Mouse (Mus musculus): Measurements from ENCODE around the gene Lect2.

Lect2 gene

DNA sequence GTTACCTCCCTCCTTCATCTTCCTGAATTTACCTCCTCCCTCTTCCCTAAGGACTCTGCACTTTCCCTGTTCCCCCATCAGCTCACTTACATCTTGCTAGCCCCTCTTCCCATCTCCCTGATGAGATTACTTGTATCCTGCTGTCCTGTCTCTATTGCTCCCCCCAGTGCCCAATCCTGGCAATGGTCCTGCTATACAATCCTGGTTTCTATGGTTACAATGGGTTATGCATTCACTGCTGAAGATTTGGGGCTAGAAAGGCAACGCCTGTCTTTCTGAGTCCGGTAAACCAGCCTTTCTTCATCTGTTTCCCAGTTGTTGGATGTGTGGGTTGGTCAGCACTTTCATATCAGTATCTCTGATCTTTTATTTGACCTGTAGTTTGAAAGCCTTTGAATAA lies 6.1 kb upstream of the Lect2 start:
- DNase-seq: no peak

DNA sequence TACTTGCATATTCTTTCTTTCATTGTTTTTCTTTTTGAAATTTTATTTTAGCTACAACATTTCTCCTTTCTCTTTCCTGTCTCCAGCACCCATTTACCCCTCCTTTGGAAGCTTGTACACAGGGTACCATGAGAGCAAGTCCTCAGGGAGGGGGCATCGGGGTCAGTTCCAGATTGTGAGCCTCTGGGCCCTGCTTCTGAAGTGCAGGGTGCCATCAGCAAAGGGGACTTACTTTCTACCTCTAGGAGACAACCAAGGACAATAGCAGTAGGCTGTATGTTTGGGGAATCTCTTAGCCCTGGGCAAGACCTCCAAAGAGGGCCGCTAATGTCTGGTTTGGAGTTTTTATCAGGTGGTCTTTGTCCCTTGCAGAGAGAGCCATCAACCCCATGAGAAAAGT lies 5.6 kb upstream of the Lect2 start:
- DNase-seq: no peak

DNA sequence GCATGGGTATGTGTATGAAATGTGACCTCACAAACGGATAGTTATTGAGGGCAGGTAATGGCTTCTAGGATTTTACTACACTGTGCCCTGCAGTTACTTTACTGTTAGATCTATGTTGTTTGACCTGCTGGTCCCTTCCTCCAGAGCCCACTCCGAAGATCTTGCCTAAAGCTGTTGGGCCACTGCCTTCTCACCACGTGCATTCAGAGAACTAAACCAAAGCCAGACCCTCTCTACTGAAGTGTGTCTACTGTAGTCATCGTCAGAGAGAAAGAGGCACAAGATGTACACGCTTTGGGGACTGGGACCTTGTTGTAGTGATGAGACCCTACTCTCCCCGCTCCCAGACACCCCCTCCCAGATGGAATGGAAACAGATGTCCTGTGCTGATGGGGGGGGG lies 3.4 kb upstream of the Lect2 start:
- DNase-seq: no peak

- DNase-seq: no peak
Measured at GRCm38 (mm10) chr13:56550574-56550973, 2.3 kb upstream of the Lect2 start.

- no peak for DNase-seq
Measured at GRCm38 (mm10) chr13:56549364-56549763, 1.1 kb upstream of the Lect2 start.

- no peak for DNase-seq
Measured at GRCm38 (mm10) chr13:56544956-56545355, 3.3 kb downstream of the Lect2 start.

GRCm38 (mm10) chr13:56543805-56544204 lies 4.5 kb downstream of the Lect2 start:
- no peak for DNase-seq

- peak; percentile 44 for DNase-seq
Measured at GRCm38 (mm10) chr13:56539846-56540245, 8.5 kb downstream of the Lect2 start.

DNA sequence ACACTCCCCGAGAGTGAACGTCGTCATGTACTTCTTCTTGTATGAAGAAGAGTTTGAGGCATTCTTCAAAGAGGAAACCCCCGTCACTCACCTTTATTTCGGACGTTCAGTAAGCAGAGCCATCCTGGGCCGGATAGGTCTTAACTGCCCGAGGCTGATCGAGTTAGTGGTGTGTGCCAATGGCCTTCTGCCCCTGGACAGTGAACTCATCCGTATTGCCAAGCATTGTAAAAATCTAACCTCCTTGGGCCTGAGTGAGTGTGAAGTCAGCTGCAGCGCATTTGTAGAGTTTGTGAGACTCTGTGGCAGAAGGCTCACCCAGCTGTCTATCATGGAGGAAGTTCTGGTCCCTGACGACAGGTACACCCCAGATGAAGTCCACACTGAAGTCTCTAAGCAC lies 11.3 kb downstream of the Lect2 start:
- no peak for DNase-seq

GRCm38 (mm10) chr13:56535570-56535969 lies 12.7 kb downstream of the Lect2 start:
- DNase-seq: no peak

DNA sequence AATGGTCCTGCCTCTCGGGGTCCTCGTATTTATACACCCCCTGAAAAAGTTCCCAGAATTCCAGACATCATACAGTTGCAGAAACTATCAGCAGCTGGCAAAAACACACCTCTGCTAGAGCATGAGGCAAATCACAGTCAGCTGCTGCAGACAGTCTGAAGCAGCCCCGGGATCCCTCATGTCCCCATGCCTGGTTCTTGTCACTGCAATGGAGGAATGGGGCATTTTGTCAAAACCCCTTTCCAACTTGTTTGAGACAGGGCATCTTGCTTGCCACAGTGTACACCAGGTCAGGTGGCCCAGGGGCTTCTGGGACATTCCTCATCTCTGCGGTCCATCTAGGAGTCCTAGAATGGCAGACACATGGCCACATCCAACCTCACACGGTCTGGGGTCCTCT lies 13.4 kb downstream of the Lect2 start:
- DNase-seq: no peak

- no peak for DNase-seq
Measured at GRCm38 (mm10) chr13:56529685-56530084, 18.6 kb downstream of the Lect2 start.

DNA sequence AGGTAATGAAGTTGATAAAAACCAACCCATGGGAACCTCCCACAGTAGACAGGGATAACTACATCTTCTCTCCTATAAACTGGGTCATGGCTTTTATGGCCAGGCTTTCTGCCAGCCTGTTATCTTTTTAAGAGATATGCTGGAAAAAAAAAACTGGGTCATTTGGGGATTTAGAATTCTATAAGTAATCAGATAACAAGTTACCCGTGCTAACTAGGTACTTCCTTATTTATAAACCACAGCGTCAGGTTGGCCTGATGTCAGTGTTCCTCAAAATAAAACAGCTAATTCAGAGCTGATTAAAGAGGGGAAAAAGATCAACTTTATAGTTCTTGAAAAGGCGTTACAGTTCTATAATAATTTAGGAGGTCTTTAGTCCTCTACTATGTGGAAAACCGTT lies 19.3 kb downstream of the Lect2 start:
- DNase-seq: no peak

GRCm38 (mm10) chr13:56528281-56528680 lies 20.0 kb downstream of the Lect2 start:
- DNase-seq: no peak

- DNase-seq: no peak
Measured at GRCm38 (mm10) chr13:56527846-56528245, 20.5 kb downstream of the Lect2 start.

DNA sequence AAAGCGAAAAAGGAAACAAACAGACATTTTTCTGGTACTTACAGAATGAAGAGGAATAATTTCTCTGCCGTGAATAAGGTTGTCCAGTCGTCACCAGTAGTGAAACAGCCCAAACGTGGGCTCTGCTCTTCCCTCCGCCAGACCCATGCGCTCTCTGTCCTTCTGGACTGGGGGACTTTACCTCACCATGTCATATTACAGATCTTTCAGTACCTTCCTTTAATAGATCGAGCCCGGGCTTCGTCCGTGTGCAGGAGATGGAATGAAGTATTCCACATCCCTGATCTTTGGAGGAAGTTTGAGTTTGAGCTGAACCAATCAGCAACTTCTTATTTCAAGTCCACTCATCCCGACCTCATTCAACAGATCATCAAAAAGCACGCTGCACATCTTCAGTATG lies 21.4 kb downstream of the Lect2 start:
- no peak for DNase-seq

- no peak for DNase-seq
Measured at GRCm38 (mm10) chr13:56522821-56523167, 25.5 kb downstream of the Lect2 start.

DNA sequence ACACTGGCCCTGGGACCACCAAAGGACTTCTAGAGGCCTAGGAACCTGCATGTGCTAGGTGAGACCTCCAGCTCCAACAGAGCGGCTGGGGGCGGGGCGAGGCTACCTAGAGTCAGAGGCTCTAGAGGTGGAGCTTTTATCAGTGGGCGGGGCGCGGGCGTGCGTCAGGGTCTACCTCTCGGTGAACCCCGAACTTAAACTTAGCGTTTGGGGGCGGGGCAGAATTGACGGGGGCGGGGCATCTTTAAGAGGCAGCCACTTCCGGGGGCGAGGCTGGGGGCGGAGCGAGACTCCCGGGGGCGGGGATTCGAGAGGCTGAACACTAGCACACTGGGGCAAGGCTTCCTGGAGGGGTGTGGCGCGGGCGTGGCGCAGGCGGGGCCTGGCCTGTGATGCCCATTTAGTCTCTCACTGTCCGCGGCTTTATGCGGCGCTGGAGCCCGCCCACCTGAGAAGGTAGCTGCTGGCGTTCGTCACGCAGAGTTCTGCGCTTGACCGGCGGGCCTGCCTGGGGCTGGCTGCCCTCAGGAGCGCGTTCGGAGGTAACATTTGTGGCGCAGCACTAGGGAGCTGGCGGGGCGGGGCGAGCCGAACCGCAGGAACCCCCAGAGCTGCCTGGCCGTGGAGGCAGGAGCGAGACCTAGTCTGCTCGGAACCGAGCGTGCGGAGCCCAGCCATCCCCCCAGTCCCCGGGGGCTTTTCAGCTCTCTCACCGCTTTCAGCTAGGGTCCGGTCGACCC lies 26.1 kb downstream of the Lect2 start, which contains the start of gene Fbxl21:
Fbxl21 (plus strand) TSS at position 392 of the 740 bp plus-strand sequence.
- peak; percentile 97 for DNase-seq

DNA sequence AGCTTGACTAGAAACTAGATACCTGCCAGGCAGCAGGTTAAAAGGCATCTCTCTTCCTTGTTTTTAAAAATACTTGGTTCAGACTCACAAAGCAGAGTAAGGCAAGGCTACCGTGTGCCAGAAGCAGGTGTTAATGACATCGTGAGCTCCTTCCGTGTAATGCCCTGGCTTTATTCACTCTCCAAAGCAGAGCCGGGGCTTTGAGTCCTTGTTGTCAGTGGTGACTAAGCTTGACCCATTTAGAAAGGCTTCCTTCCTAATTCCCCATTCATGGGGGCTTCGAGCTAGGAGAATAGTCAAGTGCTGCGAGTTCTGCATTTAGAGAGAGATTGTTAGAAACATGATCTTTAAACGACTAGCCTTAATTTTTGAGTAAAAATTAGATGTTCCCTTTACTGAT lies 31.5 kb downstream of the Lect2 start:
- DNase-seq: no peak

DNA sequence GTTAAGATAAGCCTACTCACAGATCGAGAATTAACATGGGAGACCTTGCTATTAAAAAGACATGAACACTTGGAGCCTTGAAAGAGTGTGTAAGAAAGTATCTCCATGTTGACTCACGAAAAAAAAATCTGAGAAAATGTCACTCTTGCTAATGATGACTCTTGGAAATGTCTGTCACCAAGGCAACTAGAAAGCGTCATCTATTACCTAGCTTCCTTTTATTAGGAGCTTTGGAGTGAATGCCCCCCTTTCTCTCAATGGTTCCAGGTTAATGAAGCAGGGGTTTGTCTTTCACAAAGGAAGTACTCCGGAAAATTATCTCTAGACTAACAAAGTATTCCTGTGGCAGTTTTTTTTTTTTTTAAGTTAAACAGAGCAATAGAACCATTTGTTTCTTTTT lies 32.0 kb downstream of the Lect2 start:
- DNase-seq: no peak

GRCm38 (mm10) chr13:56513595-56513994 lies 34.7 kb downstream of the Lect2 start:
- no peak for DNase-seq

- DNase-seq: peak; percentile 18
Measured at GRCm38 (mm10) chr13:56509796-56510195, 38.5 kb downstream of the Lect2 start.

DNA sequence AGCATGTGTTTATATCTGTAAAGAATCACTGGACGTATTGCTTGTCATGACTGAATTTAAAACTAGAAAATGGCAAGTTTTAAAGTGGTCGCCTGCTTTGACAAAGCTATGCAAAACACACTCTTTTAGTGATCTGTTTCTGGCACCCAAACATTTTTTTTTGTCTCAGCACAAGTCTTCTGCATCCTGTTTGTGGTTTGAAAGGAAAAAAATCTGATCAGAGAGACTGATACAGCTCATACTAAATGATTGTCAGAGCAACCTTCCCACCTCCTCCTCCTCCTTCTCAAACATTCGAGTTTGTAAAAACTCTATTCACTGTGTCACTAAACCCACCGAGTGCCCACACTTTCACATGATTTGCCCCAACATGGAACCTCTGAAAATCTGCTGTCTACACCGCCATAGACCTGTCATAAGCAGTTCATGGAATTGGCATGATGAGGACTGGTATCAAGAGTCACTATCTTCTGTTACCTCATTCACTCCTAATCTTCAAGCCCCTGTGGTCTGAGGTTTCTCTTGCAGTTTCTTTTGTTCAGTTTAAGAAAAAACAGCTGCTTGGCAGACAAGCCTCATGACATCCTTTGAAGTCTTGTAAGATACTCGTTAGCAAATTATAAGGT lies 41.3 kb downstream of the Lect2 start:
- DNase-seq: no peak

- DNase-seq: no peak
Measured at GRCm38 (mm10) chr13:56501866-56502420, 46.4 kb downstream of the Lect2 start.

DNA sequence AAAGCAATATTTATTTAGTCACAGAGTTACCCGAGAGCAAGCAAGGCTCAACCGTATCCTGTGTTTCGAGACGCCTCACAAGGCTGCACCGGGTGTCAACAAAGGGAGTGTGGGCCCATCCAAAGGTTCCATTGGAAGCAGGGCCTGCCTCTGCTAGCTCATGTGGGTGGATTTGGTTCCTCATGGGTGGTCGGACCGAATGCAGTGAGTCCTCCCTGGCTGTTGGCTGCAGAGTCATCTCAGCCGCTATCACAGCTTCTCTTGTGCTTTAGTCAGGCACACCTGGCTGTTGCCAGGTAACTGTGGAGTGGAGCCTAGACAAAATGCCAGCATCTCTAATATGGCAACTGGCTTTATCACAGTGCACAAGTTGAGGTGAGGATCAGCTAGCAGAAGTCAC lies 47.7 kb downstream of the Lect2 start:
- DNase-seq: no peak
